Mouse (Mus musculus) lung, adult 2 months (tissue): ENCODE results near the gene Col8a2.

Source experiments
- CTCF ChIP-seq: fragments of 200-500 bp; IDR thresholded peaks from 2 replicates; pipeline ENCODE4 v1.5.1; 2011; ENCODE audit warnings: mild to moderate bottlenecking, low read length, control low read depth; ENCODE audit not compliant: insufficient read depth
- POLR2A ChIP-seq: fragments of 200-500 bp; IDR thresholded peaks from 2 replicates; pipeline ENCODE4 v1.6.1; 2011; ENCODE audit warnings: low read depth, mild to moderate bottlenecking, control low read depth, low read length, borderline replicate concordance; ENCODE audit errors: extremely low read depth

- no peak for TF ChIP-seq POLR2A
- no peak for TF ChIP-seq CTCF
These were observed 33.2 kb downstream of the Col8a2 start for GRCm38 (mm10) chr4:126319806-126320205.
